Mouse (Mus musculus): ENCODE data around the gene Trpc1. TPM values are rescaled to one million over a fixed set of nuclear protein-coding genes. Genes with fewer than 3 reads are reported as not detected.

Trpc1 gene
- polyA plus RNA-seq, 1 experiment from 2014 or later = 8.3 TPM

DNA sequence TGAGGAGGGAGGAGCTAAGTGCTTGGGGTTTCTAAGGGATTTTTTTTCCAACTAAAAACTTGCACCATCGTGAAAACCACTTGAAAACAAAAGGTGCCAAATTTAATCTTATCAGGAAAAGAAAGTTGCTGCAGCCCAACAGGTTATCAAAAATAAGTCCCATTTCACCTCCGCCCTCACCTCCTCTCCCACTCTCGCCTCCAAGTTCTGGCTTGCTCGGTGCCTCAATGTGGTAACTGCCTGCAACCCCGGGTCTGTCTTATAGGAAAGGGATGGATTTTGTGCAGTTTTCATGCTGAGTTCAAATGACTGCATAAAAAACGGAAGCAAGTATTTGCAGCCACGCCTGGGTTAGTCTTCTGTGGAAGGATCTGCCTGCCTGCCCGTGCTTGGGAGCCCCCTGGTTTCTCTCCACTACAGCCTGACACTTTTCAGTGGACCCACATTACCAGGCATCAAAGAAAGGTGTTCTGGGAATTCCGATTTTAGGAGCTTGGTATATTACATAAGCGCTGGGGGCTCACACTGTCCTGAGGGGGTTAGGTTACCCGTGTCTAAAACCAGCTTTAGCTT lies 56.6 kb downstream of the Trpc1 start:
- Histone ChIP-seq H3K27me3 (replicated peaks) (no peaks in the 10 kb centered on the region), H3K9ac (no peak overlapping the region), H3K4me3 (no peak overlapping the region), H3K9me3 (no peaks in the 10 kb centered on the region), H3K27ac (no peak overlapping the region), H3K36me3 (replicated peaks) (no peaks in the 10 kb centered on the region), H3K4me2 (no peak overlapping the region), H3K4me1 (no peaks in the 10 kb centered on the region)
- WGBS = 83% methylated on average over 11 of the region's 11 CpGs
- ATAC-seq (replicated peaks) = no peak

DNA sequence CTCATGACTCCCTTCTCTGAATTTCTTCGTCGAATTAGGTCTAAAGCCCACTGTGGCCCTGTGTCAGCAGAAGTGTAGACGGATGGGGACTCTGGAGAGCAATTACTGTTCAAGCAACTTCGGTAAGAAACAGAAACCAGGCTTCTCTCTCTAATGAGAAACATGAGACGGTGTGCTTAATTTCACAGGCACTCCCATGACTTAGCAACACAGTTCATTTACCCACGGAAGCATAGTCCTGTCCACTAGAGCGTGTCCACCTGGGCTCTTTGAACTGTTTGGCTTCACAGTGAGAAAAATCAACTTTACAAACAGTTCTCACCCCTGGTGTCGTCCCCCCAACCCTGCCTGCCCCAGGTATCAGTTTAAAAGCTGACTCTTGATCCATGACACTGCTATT lies 57.4 kb downstream of the Trpc1 start:
- H3K9me3 ChIP-seq = no peaks in the 10 kb centered on the region
- no peak overlapping the region for H3K4me3 ChIP-seq
- no peak for ATAC-seq (replicated peaks)
- H3K27ac ChIP-seq = no peak overlapping the region
- no peak overlapping the region for H3K9ac ChIP-seq
- H3K36me3 ChIP-seq (replicated peaks) = no peaks in the 10 kb centered on the region
- H3K4me1 ChIP-seq = no peaks in the 10 kb centered on the region
- no peak overlapping the region for H3K4me2 ChIP-seq
- H3K27me3 ChIP-seq (replicated peaks) = no peaks in the 10 kb centered on the region
- 75% methylated on average over 8 of the region's 8 CpGs for WGBS

DNA sequence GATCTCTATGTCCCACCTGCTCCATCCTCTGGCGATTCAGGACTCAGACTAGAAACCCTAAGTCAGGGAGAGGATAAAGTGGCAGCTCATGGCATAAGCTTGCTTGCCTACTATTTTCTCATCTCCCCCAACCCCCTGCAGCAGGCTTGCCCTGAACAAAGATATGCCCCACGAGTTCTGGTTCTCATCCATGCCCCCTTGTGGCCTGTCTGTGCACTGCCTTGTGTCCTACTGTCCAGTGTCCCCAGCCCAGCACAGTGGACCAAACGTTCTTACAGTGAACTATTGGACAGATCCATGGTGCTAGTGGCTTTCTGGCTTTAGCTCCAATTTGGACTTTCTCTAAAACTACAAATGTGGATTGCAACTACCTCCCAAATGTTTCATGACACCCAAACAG lies 62.1 kb downstream of the Trpc1 start:
- Histone ChIP-seq H3K4me3 (no peak overlapping the region), H3K27me3 (replicated peaks) (no peaks in the 10 kb centered on the region), H3K4me2 (no peak overlapping the region), H3K9me3 (no peaks in the 10 kb centered on the region), H3K9ac (no peak overlapping the region), H3K4me1 (no peaks in the 10 kb centered on the region), H3K36me3 (replicated peaks) (no peaks in the 10 kb centered on the region), H3K27ac (no peak overlapping the region)
- ATAC-seq (replicated peaks) = no peak
- 62% methylated on average over 3 of the region's 3 CpGs for WGBS

DNA sequence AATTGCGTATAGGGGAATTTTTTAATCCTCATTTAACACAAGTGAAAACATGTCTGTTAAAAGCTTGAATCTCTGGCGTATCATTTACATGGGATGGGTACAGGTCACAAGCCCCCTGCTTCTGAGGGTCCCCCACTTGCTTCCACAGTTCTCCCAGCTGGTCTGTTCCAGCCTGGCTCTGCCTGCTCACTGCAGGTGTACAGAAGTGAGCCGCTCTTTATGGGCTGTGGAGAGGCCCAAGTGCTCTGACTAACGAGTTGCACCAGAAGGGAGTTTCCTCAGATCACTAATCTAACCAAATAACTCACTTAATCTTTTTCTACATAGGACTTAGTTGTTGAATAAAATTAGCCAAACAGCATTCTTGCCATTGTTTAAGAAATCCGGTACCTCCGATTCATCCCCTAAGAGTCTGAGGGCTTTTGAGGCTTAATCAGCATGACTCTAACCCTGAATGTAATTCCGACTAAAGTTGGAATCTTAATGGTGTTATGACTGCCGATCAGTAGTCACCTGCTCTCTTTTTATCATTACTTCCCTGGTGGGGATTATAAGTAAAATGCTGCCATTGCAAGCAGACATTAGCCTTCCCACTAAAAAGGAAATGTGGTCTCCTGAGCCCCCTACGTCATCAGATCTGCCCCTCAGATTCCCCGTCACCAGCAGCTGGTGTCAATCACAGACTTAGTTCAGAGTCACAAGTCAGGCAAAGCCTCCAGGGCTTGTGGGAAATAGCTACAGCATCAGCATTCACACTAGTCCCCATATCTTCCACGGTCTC lies 64.3 kb downstream of the Trpc1 start:
- WGBS = 27% methylated on average over 11 of the region's 11 CpGs
- Histone ChIP-seq H3K4me1 (no peaks in the 10 kb centered on the region), H3K4me2 (no peak overlapping the region), H3K9me3 (no peaks in the 10 kb centered on the region), H3K27me3 (replicated peaks) (no peaks in the 10 kb centered on the region), H3K27ac (no peak overlapping the region), H3K9ac (no peak overlapping the region), H3K4me3 (no peak overlapping the region), H3K36me3 (replicated peaks) (no peaks in the 10 kb centered on the region)
- ATAC-seq (replicated peaks) = peak; percentile 50; the same call in 1 of the 2 replicates

DNA sequence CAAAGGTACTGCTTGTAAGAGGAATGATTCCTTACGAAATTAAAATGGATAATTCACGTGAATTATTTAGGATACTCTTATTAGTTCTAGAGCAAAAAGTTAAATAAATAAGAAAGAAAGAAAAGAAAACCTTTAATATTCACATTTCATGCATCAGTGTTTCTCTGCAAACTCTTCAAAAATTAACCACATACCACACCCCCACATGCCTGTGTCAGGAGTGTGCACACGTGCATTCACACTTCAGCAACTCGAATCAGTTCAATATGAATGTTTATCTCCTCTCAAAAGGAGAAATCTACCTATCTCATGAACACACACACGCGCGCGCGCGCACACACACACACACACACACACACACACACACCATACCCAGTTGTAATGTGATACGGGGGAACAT lies 69.5 kb downstream of the Trpc1 start:
- WGBS = 91% methylated on average over 11 of the region's 11 CpGs
- Histone ChIP-seq H3K4me3 (no peak overlapping the region), H3K9ac (no peak overlapping the region), H3K4me1 (no peaks in the 10 kb centered on the region), H3K27me3 (replicated peaks) (no peaks in the 10 kb centered on the region), H3K9me3 (no peaks in the 10 kb centered on the region), H3K4me2 (no peak overlapping the region), H3K27ac (no peak overlapping the region), H3K36me3 (replicated peaks) (no peaks in the 10 kb centered on the region)
- no peak for ATAC-seq (replicated peaks)

DNA sequence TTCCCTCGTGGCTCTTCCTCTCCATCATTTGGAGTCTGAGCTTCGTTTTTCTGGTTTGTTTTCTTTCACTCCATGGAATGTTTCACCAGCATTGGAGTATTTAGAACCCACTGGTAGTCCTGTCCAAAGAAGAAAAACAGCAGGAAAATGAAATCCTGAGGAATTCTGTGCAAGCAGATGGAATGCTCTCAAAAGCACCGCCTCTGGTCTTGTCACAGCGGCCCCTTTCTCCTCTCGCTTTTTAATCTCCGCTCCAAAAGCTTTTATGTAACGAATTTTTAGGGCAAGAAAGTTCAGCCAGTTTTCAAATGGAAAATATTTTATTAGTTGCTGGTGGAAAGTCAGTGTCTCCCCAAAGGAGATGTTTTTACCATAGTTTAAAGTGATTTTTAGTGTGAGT lies 70.2 kb downstream of the Trpc1 start:
- Histone ChIP-seq H3K4me1 (no peaks in the 10 kb centered on the region), H3K27ac (no peak overlapping the region), H3K36me3 (replicated peaks) (no peaks in the 10 kb centered on the region), H3K27me3 (replicated peaks) (no peaks in the 10 kb centered on the region), H3K9me3 (no peaks in the 10 kb centered on the region), H3K4me2 (no peak overlapping the region), H3K9ac (no peak overlapping the region), H3K4me3 (no peak overlapping the region)
- no peak for ATAC-seq (replicated peaks)
- 69% methylated on average over 7 of the region's 7 CpGs for WGBS

DNA sequence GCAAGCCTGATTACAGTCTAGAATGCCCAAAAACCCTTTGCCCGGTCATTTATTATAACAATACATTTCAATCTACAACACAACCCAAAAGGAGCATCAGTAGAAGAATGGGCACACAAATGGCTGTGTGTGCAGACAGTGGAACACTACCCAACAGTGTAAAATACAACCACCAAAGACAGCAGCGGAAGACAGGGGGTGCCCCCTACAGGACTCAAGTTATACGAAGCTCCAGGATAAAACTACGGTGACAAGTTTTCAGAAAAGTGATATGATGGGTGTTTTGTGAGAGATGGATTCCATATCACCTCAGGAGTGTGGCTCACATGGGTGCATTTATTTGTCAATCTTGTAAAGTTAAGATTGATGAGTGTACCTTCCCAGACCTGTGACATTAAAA lies 74.2 kb downstream of the Trpc1 start:
- H3K4me1 ChIP-seq = no peaks in the 10 kb centered on the region
- H3K27me3 ChIP-seq (replicated peaks) = no peaks in the 10 kb centered on the region
- no peak overlapping the region for H3K4me3 ChIP-seq
- no peaks in the 10 kb centered on the region for H3K9me3 ChIP-seq
- H3K36me3 ChIP-seq (replicated peaks) = no peaks in the 10 kb centered on the region
- no peak overlapping the region for H3K4me2 ChIP-seq
- 96% methylated on average over 4 of the region's 4 CpGs for WGBS
- no peak overlapping the region for H3K9ac ChIP-seq
- no peak for ATAC-seq (replicated peaks)
- H3K27ac ChIP-seq = no peak overlapping the region

DNA sequence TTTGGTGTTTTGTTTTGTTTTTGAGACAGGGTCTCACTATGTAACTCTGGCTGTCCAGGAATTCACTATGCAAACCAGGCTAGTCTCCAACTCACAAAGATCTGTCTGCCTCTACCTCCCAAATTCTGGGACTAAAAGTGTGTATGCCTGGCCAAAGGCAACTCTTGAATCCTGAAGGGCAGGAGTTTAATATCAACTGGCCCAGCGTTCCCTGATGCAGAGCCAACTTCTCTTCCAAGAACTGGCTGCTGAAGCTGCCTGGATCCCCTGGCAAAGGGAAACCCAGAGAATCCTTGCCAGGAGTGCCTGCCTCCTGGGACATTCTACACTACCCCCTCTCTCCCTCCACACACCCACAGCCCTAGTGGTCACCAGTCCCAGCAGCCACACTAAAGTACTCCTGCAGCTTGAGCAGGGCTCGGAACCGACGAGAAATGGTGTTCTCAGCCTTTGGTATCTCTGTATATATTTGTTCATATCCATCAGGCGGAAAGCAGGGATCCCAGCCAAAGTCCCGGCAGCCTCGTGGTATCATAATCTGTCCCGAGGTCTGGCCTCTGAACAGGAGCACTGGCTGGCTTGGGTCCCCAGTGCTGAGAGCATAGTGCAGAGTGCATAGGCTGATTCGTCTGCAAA lies 75.0 kb downstream of the Trpc1 start:
- ATAC-seq (replicated peaks) = peak; percentile 50; the same call in 1 of the 2 replicates
- no peak overlapping the region for H3K4me3 ChIP-seq
- H3K9me3 ChIP-seq = no peaks in the 10 kb centered on the region
- no peaks in the 10 kb centered on the region for H3K36me3 ChIP-seq (replicated peaks)
- no peaks in the 10 kb centered on the region for H3K27me3 ChIP-seq (replicated peaks)
- WGBS = 75% methylated on average over 9 of the region's 9 CpGs
- H3K27ac ChIP-seq = no peak overlapping the region
- H3K9ac ChIP-seq = no peak overlapping the region
- no peaks in the 10 kb centered on the region for H3K4me1 ChIP-seq
- H3K4me2 ChIP-seq = no peak overlapping the region

DNA sequence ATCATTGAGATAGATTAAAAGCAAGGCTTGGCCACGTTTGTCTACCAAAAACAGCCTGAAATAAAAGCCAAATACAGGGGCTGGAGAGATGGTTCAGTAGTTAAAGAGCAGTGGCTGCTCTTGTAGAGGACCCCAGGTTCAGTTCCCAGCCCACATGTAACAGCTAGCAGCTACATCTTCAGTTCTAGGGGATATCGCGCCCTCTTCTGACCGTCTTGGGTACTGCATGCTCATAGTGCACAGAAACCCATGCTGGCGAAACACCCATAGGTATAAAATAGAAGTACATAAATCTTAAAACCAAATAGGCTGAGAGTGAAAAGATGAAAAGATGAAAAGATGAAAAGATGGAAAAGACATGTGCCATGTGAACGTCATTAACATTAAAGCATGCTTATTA lies 77.4 kb downstream of the Trpc1 start:
- Histone ChIP-seq H3K27me3 (replicated peaks) (no peaks in the 10 kb centered on the region), H3K4me3 (no peak overlapping the region), H3K4me1 (0 out of 2 replicates have a peak, but pooled peaks cover 6% of the 10 kb centered on the region), H3K27ac (no peak overlapping the region), H3K4me2 (no peak overlapping the region), H3K9me3 (no peaks in the 10 kb centered on the region), H3K9ac (no peak overlapping the region), H3K36me3 (replicated peaks) (no peaks in the 10 kb centered on the region)
- ATAC-seq (replicated peaks) = no peak
- 83% methylated on average over 6 of the region's 6 CpGs for WGBS

DNA sequence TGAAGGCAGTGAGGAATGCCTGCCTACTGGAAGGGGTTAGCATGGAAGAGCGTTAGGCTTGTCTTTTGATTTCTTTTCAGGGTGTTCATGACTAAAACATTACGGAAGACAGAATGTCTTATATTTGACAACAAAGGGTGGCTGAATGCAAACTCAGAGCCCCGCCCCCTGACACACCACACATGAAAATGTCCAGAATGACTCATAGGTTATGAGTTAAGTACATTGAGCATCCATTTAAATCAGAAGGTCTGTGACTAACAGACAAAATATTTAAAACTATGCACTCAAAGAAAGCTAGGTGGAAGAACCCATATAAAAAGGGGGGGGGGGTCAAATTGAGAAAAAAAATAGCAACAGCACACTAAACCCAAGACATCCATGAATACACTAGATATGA lies 77.8 kb downstream of the Trpc1 start:
- no peak for ATAC-seq (replicated peaks)
- no peaks in the 10 kb centered on the region for H3K27me3 ChIP-seq (replicated peaks)
- 95% methylated on average over 3 of the region's 3 CpGs for WGBS
- H3K9ac ChIP-seq = no peak overlapping the region
- peaks cover 10% of the 10 kb centered on the region; the same call in 1 of the 2 replicates for H3K4me1 ChIP-seq
- H3K9me3 ChIP-seq = no peaks in the 10 kb centered on the region
- H3K4me2 ChIP-seq = no peak overlapping the region
- no peak overlapping the region for H3K27ac ChIP-seq
- no peak overlapping the region for H3K4me3 ChIP-seq
- H3K36me3 ChIP-seq (replicated peaks) = no peaks in the 10 kb centered on the region

DNA sequence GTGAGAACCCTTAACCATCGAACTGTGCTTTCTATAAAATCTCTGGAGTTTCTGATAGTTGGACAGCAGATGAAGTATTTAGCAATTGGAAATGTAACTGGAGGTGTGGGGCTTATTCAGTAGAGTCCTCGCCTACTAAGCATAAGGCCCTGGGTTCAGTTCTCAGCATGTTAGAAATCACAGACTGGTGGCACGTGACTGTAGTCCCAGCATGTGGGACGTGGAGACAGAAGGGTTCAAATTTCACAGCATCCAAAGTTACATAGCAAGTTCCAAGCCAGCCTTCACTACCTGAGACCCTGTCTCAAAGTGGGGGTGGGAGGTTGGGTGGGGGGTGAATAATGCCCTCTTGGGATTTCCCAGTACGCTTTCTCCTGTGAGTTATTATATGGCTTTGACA lies 81.9 kb downstream of the Trpc1 start:
- no peaks in the 10 kb centered on the region for H3K9me3 ChIP-seq
- no peaks in the 10 kb centered on the region for H3K27me3 ChIP-seq (replicated peaks)
- peaks cover 16% of the 10 kb centered on the region; the same call in 1 of the 2 replicates for H3K4me1 ChIP-seq
- no peak overlapping the region for H3K27ac ChIP-seq
- WGBS = 60% methylated on average over 5 of the region's 5 CpGs
- no peak overlapping the region for H3K4me2 ChIP-seq
- H3K36me3 ChIP-seq (replicated peaks) = no peaks in the 10 kb centered on the region
- no peak for ATAC-seq (replicated peaks)
- no peak overlapping the region for H3K4me3 ChIP-seq
- no peak overlapping the region for H3K9ac ChIP-seq

DNA sequence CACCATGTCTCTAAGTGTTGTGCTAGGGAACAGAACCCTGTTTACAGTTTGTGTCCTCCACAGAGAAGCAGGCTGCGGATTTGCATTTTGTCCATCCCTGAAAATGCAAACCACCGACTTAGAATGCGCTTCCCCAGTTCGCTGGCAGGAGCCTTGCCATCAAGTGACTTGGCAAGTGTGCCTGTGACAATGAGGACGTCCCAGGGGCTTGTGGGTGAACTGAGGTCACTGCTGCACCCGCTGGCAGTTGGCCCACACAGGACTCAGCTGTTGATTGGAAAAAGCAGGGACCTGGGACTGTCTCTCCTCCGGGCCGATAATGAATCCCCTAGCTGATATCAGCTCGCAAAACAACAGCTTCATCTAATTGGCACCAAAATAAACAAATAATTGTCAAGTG lies 82.3 kb downstream of the Trpc1 start:
- Histone ChIP-seq H3K27me3 (replicated peaks) (no peaks in the 10 kb centered on the region), H3K4me3 (no peak overlapping the region), H3K27ac (no peak overlapping the region), H3K9me3 (no peaks in the 10 kb centered on the region), H3K4me2 (no peak overlapping the region), H3K36me3 (replicated peaks) (no peaks in the 10 kb centered on the region), H3K9ac (no peak overlapping the region), H3K4me1 (peaks cover 16% of the 10 kb centered on the region; the same call in 1 of the 2 replicates)
- peak; percentile 61; the same call in 1 of the 2 replicates for ATAC-seq (replicated peaks)
- 26% methylated on average over 9 of the region's 9 CpGs for WGBS

Data from midbrain, embryonic 15.5 days (tissue).